Mouse (Mus musculus): ENCODE measurements around the gene Aqp1.

DNA sequence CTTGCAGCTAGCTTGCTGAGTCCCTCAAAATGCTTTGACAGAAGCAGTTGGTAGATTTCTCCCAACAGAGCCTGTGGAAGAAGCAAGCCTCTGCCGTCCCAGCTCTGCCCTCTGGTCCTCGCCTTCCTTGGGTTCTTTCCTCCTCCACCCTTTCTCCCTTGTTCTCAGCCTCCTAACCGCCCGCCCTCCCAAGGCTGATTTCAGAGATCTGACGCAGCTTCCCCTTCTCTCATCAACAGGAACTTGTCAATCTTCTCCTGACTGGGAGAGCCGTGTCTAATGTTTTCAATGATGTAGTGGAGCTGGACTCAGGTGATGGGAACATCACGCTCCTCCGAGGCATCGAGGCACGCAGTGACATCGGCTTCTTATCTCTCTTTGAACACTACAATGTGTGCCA is 35.5 kb upstream of the Aqp1 start:
- no peak for TF ChIP-seq CTCF (IDR thresholded peaks at IDR 0.05; ENCODE audit: borderline replicate concordance, insufficient read depth, low read depth, low read length)
- no peak for TF ChIP-seq POLR2A (IDR thresholded peaks at IDR 0.05; ENCODE audit: borderline replicate concordance, insufficient read depth, low read length)
